Mouse (Mus musculus): ENCODE measurements around the gene Asf1b. TPM values are rescaled to one million over a fixed set of nuclear protein-coding genes. Genes with fewer than 3 reads are reported as not detected.

Gene Asf1b
- 12.7 and 14.6 TPM in 2 replicates for polyA plus RNA-seq (2015; fragmentation: Nextera tagmentation; extraction: Ambion mirVana)

DNA sequence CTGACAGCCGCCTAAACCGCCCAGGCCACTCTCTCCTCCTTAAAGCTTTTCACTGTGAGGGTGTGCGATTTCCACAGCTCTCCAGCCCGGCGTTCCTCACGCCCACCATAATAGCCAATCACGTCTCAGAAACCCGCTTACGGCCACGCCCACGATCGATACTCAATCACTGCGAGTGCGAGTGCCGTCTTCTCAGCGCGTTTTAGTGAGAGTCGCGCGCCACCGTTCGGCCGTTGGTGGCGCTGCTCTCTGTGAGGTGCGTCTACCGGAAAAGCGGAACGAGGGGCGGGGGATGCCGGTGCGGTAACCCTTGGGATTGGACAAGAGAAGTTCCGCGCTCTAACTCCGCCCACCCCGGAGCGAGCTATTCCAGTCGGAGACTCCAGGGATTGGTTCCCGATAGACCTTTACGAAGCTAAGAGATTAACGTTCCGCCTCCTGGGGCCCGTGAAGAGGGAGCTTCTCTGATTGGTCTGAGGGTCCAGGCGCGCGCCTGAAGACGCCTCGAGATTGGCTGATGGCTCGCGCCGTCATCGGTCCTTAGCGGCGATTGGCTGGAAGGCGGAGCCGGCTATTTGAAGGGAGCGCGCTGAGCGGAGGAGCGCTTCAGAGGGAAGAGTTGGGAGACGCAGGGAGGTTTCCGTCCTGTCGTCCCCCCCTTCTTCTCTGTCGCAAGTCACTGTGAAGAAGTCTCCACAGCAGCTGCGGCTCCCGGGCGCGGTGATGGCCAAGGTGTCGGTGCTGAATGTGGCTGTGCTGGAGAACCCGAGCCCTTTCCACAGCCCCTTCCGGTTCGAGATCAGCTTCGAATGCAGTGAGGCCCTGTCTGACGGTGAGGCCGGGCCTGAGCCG, at the start of gene Asf1b, which contains the start of gene Gm10644:
Gene Asf1b (plus strand): TSS at position 402 of the 852 bp plus-strand sequence.
Gene Gm10644 (minus strand): TSS at position 100 of the 852 bp plus-strand sequence.
- H3K27ac ChIP-seq (replicated peaks) = peak within 1 kb of the TSS; percentile 74
- H3K9me3 ChIP-seq = no peaks in the 10 kb centered on the region
- no peaks in the 10 kb centered on the region for H3K36me3 ChIP-seq
- peaks cover 16% of the 10 kb centered on the region for H3K4me1 ChIP-seq (replicated peaks)
- peak; percentile 100 for ATAC-seq (ENCODE audit: low read depth)
- H3K4me2 ChIP-seq = peak within 1 kb of the TSS; percentile 94
- under 1% methylated on average over 75 of the region's 75 CpGs for WGBS
- peak within 1 kb of the TSS; percentile 59 for H3K4me3 ChIP-seq
- peak within 1 kb of the TSS; percentile 69 for H3K9ac ChIP-seq
- H3K27me3 ChIP-seq = no peaks in the 10 kb centered on the region

GRCm38 (mm10) chr8:83908583-83908982, 46.7 kb upstream of the Asf1b start:
- 90% methylated on average over 6 of the region's 6 CpGs for WGBS
- H3K9ac ChIP-seq = peak overlapping the region; percentile 23; the same call in 1 of the 2 replicates
- H3K4me3 ChIP-seq = no peak overlapping the region
- H3K27me3 ChIP-seq = no peaks in the 10 kb centered on the region
- peaks cover 74% of the 10 kb centered on the region for H3K4me1 ChIP-seq (replicated peaks)
- no peak overlapping the region for H3K4me2 ChIP-seq
- no peaks in the 10 kb centered on the region for H3K9me3 ChIP-seq
- H3K27ac ChIP-seq (replicated peaks) = no peak overlapping the region
- ATAC-seq (ENCODE audit: low read depth) = no peak
- H3K36me3 ChIP-seq = 0 out of 2 replicates have a peak, but pooled peaks cover 3% of the 10 kb centered on the region

DNA sequence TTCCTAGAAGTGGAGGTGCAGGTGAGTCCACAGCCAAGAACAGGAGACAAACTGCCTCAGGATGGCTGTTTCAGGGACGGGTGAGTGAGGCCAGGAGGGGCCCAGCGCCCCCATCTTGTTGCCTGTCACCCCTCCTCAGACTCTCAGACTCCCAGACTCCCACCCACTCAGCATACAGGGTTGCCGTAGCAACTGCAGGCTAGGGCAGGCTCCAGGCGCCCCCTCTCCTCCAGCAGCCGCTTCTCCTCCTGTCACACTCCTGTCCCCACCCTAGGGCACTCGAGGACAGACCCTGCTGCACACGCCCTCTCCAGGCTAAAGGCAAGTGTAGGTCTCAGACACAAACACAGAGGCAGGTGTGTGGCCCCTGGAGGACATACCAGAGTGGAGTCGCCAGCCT, 46.0 kb upstream of the Asf1b start:
- H3K9ac ChIP-seq = peak overlapping the region; percentile 23
- no peak for ATAC-seq (ENCODE audit: low read depth)

GRCm38 (mm10) chr8:83911809-83912731, 43.2 kb upstream of the Asf1b start:
- Histone ChIP-seq H3K4me3 (no peak overlapping the region), H3K36me3 (0 out of 2 replicates have a peak, but pooled peaks cover under 1% of the 10 kb centered on the region), H3K9me3 (no peaks in the 10 kb centered on the region), H3K4me2 (no peak overlapping the region), H3K27me3 (no peaks in the 10 kb centered on the region), H3K27ac (replicated peaks) (no peak overlapping the region), H3K9ac (no peak overlapping the region), H3K4me1 (replicated peaks) (peaks cover 74% of the 10 kb centered on the region)
- 76% methylated on average over 5 of the region's 5 CpGs for WGBS
- ATAC-seq (ENCODE audit: low read depth) = no peak

More for the DNA sequence above, 46.0 kb upstream of the Asf1b start:
- no peaks in the 10 kb centered on the region for H3K27me3 ChIP-seq
- peaks cover 74% of the 10 kb centered on the region for H3K4me1 ChIP-seq (replicated peaks)
- no peaks in the 10 kb centered on the region for H3K9me3 ChIP-seq
- H3K27ac ChIP-seq (replicated peaks) = no peak overlapping the region
- H3K36me3 ChIP-seq = 0 out of 2 replicates have a peak, but pooled peaks cover 3% of the 10 kb centered on the region
- no peak overlapping the region for H3K4me3 ChIP-seq
- WGBS = 43% methylated on average over 8 of the region's 8 CpGs
- H3K4me2 ChIP-seq = no peak overlapping the region

DNA sequence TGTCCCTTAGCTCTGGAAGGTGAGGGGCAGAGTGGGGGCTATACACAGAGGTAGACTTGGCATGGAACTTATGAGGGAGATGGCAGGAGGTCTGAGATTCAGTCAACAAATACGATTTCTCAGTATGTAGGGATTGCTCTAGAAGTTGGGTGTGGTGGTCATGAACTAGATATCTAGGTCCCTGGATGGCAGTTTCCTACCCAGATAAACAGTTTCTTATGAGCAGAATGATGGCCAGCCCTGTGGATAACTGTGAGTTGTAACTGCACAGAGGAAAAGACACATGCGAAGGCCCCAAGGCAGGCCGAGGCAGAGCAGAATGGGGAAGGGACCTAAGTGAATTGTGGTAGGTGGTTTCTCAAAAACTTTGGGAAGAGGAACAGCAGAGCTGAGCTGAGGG, 41.1 kb upstream of the Asf1b start:
- Histone ChIP-seq H3K27me3 (no peaks in the 10 kb centered on the region), H3K36me3 (peaks cover 18% of the 10 kb centered on the region), H3K27ac (replicated peaks) (no peak overlapping the region), H3K9me3 (no peaks in the 10 kb centered on the region), H3K9ac (no peak overlapping the region), H3K4me1 (replicated peaks) (peaks cover 53% of the 10 kb centered on the region), H3K4me3 (no peak overlapping the region), H3K4me2 (no peak overlapping the region)
- 86% methylated on average over 3 of the region's 3 CpGs for WGBS
- ATAC-seq (ENCODE audit: low read depth) = no peak

GRCm38 (mm10) chr8:83914860-83915259, 40.4 kb upstream of the Asf1b start:
- 0 out of 2 replicates have a peak, but pooled peaks have one; percentile 4 for ATAC-seq (ENCODE audit: low read depth)
- Histone ChIP-seq H3K9me3 (no peaks in the 10 kb centered on the region), H3K36me3 (peaks cover 25% of the 10 kb centered on the region), H3K27ac (replicated peaks) (no peak overlapping the region), H3K4me3 (no peak overlapping the region), H3K4me2 (no peak overlapping the region), H3K9ac (no peak overlapping the region), H3K27me3 (no peaks in the 10 kb centered on the region), H3K4me1 (replicated peaks) (peaks cover 47% of the 10 kb centered on the region)
- 62% methylated on average over 5 of the region's 5 CpGs for WGBS

- Histone ChIP-seq H3K9me3 (no peaks in the 10 kb centered on the region), H3K4me3 (no peak overlapping the region), H3K27ac (replicated peaks) (no peak overlapping the region), H3K36me3 (peaks cover 36% of the 10 kb centered on the region), H3K27me3 (no peaks in the 10 kb centered on the region), H3K4me2 (no peak overlapping the region), H3K9ac (no peak overlapping the region; the same call in 1 of the 2 replicates), H3K4me1 (replicated peaks) (peaks cover 42% of the 10 kb centered on the region)
- ATAC-seq (ENCODE audit: low read depth) = no peak
- WGBS = 67% methylated on average over 5 of the region's 5 CpGs
Observed at GRCm38 (mm10) chr8:83916015-83916414, 39.3 kb upstream of the Asf1b start.

GRCm38 (mm10) chr8:83917566-83917965, 37.7 kb upstream of the Asf1b start:
- H3K4me3 ChIP-seq = no peak overlapping the region
- H3K27ac ChIP-seq (replicated peaks) = no peak overlapping the region
- H3K9ac ChIP-seq = no peak overlapping the region
- H3K36me3 ChIP-seq = peaks cover 51% of the 10 kb centered on the region
- ATAC-seq (ENCODE audit: low read depth) = no peak
- no peak overlapping the region for H3K4me2 ChIP-seq
- H3K4me1 ChIP-seq (replicated peaks) = peaks cover 31% of the 10 kb centered on the region
- WGBS = 81% methylated on average over 6 of the region's 6 CpGs
- H3K9me3 ChIP-seq = no peaks in the 10 kb centered on the region
- no peaks in the 10 kb centered on the region for H3K27me3 ChIP-seq

- H3K4me1 ChIP-seq (replicated peaks) = no peaks in the 10 kb centered on the region
- H3K4me3 ChIP-seq = no peak overlapping the region
- ATAC-seq (ENCODE audit: low read depth) = no peak
- 82% methylated on average over 3 of the region's 3 CpGs for WGBS
- no peak overlapping the region for H3K27ac ChIP-seq (replicated peaks)
- H3K36me3 ChIP-seq = peaks cover 91% of the 10 kb centered on the region
- no peaks in the 10 kb centered on the region for H3K9me3 ChIP-seq
- no peak overlapping the region for H3K4me2 ChIP-seq
- no peak overlapping the region for H3K9ac ChIP-seq
- no peaks in the 10 kb centered on the region for H3K27me3 ChIP-seq
Observed at GRCm38 (mm10) chr8:83921558-83921957, 33.7 kb upstream of the Asf1b start.

DNA sequence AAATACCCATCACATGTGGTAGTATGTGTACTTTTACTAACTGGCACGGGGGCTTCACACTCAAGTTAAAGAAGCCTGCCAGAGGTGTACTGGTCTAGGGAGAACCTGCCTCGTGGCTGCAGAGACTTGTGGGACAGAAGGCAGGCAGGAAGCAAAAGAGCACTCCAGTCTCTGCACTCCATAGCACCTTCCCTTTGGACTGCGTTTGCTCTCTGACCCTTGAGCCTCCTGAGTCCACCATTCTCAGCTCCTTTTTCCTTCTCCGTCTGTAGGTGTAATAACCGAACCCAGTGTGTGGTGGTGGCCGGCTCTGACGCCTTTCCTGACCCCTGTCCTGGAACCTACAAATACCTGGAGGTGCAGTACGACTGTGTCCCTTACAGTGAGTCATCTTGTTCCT, 32.6 kb upstream of the Asf1b start:
- Histone ChIP-seq H3K4me3 (no peak overlapping the region), H3K27ac (replicated peaks) (no peak overlapping the region), H3K9ac (no peak overlapping the region), H3K9me3 (no peaks in the 10 kb centered on the region), H3K36me3 (peaks cover 96% of the 10 kb centered on the region), H3K27me3 (no peaks in the 10 kb centered on the region), H3K4me1 (replicated peaks) (no peaks in the 10 kb centered on the region), H3K4me2 (no peak overlapping the region)
- no peak for ATAC-seq (ENCODE audit: low read depth)
- WGBS = 93% methylated on average over 8 of the region's 8 CpGs

DNA sequence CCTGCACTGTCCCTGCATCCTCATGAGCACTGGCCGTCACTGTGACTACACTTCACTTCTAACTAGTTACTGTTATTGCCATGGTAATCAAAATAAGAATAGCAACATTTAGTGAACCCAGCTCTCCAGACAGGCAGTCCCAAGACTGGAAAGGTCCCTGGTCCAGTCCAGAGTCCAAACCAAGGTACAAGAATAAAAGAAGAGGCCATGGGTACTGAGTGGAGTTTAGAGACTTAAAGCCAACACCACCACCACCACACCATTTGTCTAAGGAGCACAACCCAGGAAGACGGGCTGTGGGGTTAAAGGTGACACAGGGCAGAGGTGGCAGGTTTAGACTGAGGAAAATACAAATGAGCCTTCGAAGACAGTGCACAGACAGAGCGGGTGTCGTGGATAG, 30.7 kb upstream of the Asf1b start:
- Histone ChIP-seq H3K4me2 (no peak overlapping the region), H3K9ac (no peak overlapping the region), H3K9me3 (no peaks in the 10 kb centered on the region), H3K27ac (replicated peaks) (no peak overlapping the region), H3K4me3 (no peak overlapping the region), H3K36me3 (peaks cover 99% of the 10 kb centered on the region), H3K4me1 (replicated peaks) (no peaks in the 10 kb centered on the region), H3K27me3 (no peaks in the 10 kb centered on the region)
- ATAC-seq (ENCODE audit: low read depth) = no peak
- 85% methylated on average over 5 of the region's 5 CpGs for WGBS

DNA sequence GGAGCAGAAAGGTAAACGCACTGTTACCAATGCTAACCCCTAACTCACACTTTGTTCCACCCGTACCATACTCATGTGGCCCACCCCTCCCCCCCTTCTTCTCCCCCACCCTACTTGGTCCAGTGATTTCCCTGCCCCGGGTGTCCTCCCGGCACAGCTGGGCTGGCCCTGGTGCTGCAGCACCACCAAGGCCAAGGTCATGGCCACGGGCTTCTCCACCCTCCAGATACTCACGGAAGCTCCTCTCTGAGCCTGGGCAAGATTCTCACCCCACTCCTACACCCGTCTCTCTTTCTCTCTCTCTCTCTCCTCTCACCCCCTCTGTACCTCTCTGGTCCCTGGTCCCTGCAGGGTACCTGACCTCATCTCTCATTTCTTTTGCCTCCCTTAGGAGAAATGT, 29.0 kb upstream of the Asf1b start:
- ATAC-seq (ENCODE audit: low read depth) = no peak
- H3K27ac ChIP-seq (replicated peaks) = no peak overlapping the region
- no peaks in the 10 kb centered on the region for H3K27me3 ChIP-seq
- WGBS = 73% methylated on average over 7 of the region's 7 CpGs
- peaks cover 99% of the 10 kb centered on the region for H3K36me3 ChIP-seq
- H3K9me3 ChIP-seq = no peaks in the 10 kb centered on the region
- no peak overlapping the region for H3K4me3 ChIP-seq
- no peak overlapping the region for H3K9ac ChIP-seq
- no peaks in the 10 kb centered on the region for H3K4me1 ChIP-seq (replicated peaks)
- no peak overlapping the region for H3K4me2 ChIP-seq

Data from neural tube, embryonic 13.5 days (tissue).